In genomic region chr1:164622946-164623345, GRCm38 (mm10) we compare ENCODE assay signal across 20 mouse cellular contexts.
A peak's percentile ranks its signal among the peaks of the same experiment; 100 is the strongest.
DNase-seq lines count a peak whose midpoint lies in the region; ATAC-seq and TF ChIP-seq lines count a peak whose summit lies in the region.
"Had no signal": no experiment of that assay in that cellular context is flagged by ENCODE, and none has a peak within 500 bp of the region (broad histone marks: within the 10 kb centered on the region; RNA-seq: fewer than 3 reads in every experiment).

No protein-coding gene starts in this region.

- H3K9me3 ChIP-seq in midbrain, embryonic 13.5 days = no peaks in the 10 kb centered on the region
- H3K9me3 ChIP-seq: embryonic facial prominence, embryonic 10.5 days; embryonic facial prominence, embryonic 12.5 days; forebrain, embryonic 13.5 days; forebrain, embryonic 15.5 days had no signal

- DNase-seq in 3T3-L1 (ENCODE audit: low read depth, low spot score) = peak; percentile 78
- no peak for DNase-seq in layer of hippocampus, adult 2 months (ENCODE audit: low spot score in 2 of 2)
- DNase-seq in yolk sac, embryonic 10.5 days (ENCODE audit: low spot score) = no peak
- DNase-seq: adrenal gland, adult 8-10 months; adrenal gland, postnatal 14 days; adrenal gland, postnatal 36 days; cerebellum, adult 11-12 months; cerebellum, adult 2 months; cerebellum, adult 9-10 months; cerebellum, postnatal 10 days; cerebellum, postnatal 25 days; forebrain, postnatal 0 days had no signal

- H3K36me3 ChIP-seq in myocyte (ENCODE audit: control insufficient read depth, insufficient read depth) = no peaks in the 10 kb centered on the region
- no peaks in the 10 kb centered on the region for H3K36me3 ChIP-seq in midbrain, embryonic 13.5 days
- H3K36me3 ChIP-seq: embryonic facial prominence, embryonic 10.5 days; embryonic facial prominence, embryonic 12.5 days; forebrain, embryonic 15.5 days had no signal

- ATAC-seq in midbrain, embryonic 13.5 days = no peak
- ATAC-seq: activated CD4-positive, CD25-positive, alpha-beta regulatory T cell, adult 4 months; forebrain, embryonic 13.5 days; forebrain, embryonic 15.5 days; forebrain, postnatal 0 days; Patski had no signal

- no peak overlapping the region for H3K27ac ChIP-seq in layer of hippocampus, adult 2 months
- no peak overlapping the region for H3K27ac ChIP-seq in midbrain, embryonic 13.5 days
- H3K27ac ChIP-seq: embryonic facial prominence, embryonic 10.5 days; embryonic facial prominence, embryonic 12.5 days; forebrain, embryonic 13.5 days; forebrain, embryonic 15.5 days had no signal

- H3K9ac ChIP-seq in midbrain, embryonic 13.5 days (replicated peaks) = no peak overlapping the region
- H3K9ac ChIP-seq: embryonic facial prominence, embryonic 12.5 days; forebrain, embryonic 13.5 days; forebrain, embryonic 15.5 days; forebrain, postnatal 0 days had no signal

- H3K4me1 ChIP-seq in midbrain, embryonic 13.5 days (replicated peaks) = no peaks in the 10 kb centered on the region
- H3K4me1 ChIP-seq: embryonic facial prominence, embryonic 10.5 days; embryonic facial prominence, embryonic 12.5 days; forebrain, embryonic 13.5 days; forebrain, embryonic 15.5 days had no signal

- H3K4me2 ChIP-seq in myocyte (ENCODE audit: low read depth) = peak overlapping the region; percentile 22
- H3K4me2 ChIP-seq in midbrain, embryonic 13.5 days (replicated peaks) = no peak overlapping the region
- H3K4me2 ChIP-seq: embryonic facial prominence, embryonic 12.5 days; forebrain, embryonic 13.5 days; forebrain, embryonic 15.5 days had no signal

- H3K79me2 ChIP-seq in myocyte (ENCODE audit: control insufficient read depth, insufficient read depth) = no peaks in the 10 kb centered on the region

- TF ChIP-seq CTCF in layer of hippocampus, adult 2 months (conservative IDR thresholded peaks at IDR 0.05) = no peak

- TF ChIP-seq POLR2A in myocyte (IDR thresholded peaks at IDR 0.05; ENCODE audit: insufficient read length, low read depth) = no peak

- no peaks in the 10 kb centered on the region for H3K27me3 ChIP-seq in myocyte (ENCODE audit: control insufficient read depth, insufficient read depth, insufficient read length)
- H3K27me3 ChIP-seq in midbrain, embryonic 13.5 days = no peaks in the 10 kb centered on the region
- H3K27me3 ChIP-seq: embryonic facial prominence, embryonic 12.5 days; forebrain, embryonic 13.5 days; forebrain, embryonic 15.5 days; Patski had no signal

- no peak overlapping the region for H3K4me3 ChIP-seq in myocyte
- H3K4me3 ChIP-seq in layer of hippocampus, adult 2 months = no peak overlapping the region
- H3K4me3 ChIP-seq in midbrain, embryonic 13.5 days (replicated peaks) = no peak overlapping the region
- H3K4me3 ChIP-seq: embryonic facial prominence, embryonic 10.5 days; embryonic facial prominence, embryonic 12.5 days; forebrain, embryonic 13.5 days; forebrain, embryonic 15.5 days had no signal

- WGBS in midbrain, embryonic 13.5 days = 94% methylated on average over 4 of the region's 4 CpGs

- H3ac ChIP-seq in myocyte (ENCODE audit: control insufficient read depth, insufficient read length) = no peak overlapping the region

TF ChIP-seq in myocyte, 11 proteins besides CTCF, POLR2A, EP300 and RAD21:
- no peak for TF ChIP-seq TCF3 (IDR thresholded peaks at IDR 0.05; ENCODE audit: insufficient read length, low read depth)
- no peak for TF ChIP-seq MAX (IDR thresholded peaks at IDR 0.05; ENCODE audit: low read depth)
- TF ChIP-seq SRF (IDR thresholded peaks at IDR 0.05; ENCODE audit: control insufficient read depth, insufficient read length, low read depth) = no peak
- TF ChIP-seq MYOG (IDR thresholded peaks at IDR 0.05; ENCODE audit: control insufficient read depth in 1 of 3, insufficient read depth in 1 of 3, insufficient read length in 2 of 3, low read depth in 2 of 3) = no peak
